Comparison of ENCODE assay signal across 17 mouse cellular contexts in the genomic region with DNA sequence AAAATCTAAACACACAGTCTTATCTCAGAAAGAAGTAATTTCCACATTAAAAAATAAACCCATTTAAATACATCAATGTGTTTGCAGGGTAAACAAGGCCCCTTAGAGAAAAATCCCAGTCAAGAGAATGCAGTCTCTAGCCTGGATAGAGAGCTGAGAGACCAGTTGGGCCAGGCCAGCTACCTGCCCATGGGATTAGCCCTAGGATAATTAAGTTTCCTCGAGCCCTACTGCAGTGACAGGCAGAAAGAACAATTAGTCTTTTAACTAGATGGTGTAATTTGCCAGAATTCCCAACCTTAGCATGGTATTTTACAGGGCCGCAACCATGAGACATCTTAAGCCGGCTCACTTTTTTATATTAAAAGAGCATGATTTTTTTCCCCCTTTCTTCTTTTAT.
"Had no signal": no experiment of that assay in that cellular context is flagged by ENCODE, and none has a peak within 500 bp of the region (broad histone marks: within the 10 kb centered on the region; RNA-seq: fewer than 3 reads in every experiment).

No protein-coding gene starts in this region.

- H3K4me2 ChIP-seq: limb, embryonic 12.5 days; limb, embryonic 15.5 days; liver, embryonic 11.5 days; lung, embryonic 14.5 days; midbrain, embryonic 13.5 days; stomach, embryonic 15.5 days had no signal

- H3K27ac ChIP-seq: limb, embryonic 12.5 days; limb, embryonic 15.5 days; liver, embryonic 14.5 days; macrophage; midbrain, embryonic 13.5 days; stomach, embryonic 15.5 days had no signal

- ATAC-seq: liver, postnatal 0 days; lung, postnatal 0 days; midbrain, embryonic 13.5 days had no signal

- H3K4me3 ChIP-seq: limb, embryonic 12.5 days; limb, embryonic 15.5 days; midbrain, embryonic 13.5 days; stomach, embryonic 15.5 days had no signal

- H3K4me1 ChIP-seq: limb, embryonic 12.5 days; limb, embryonic 15.5 days; midbrain, embryonic 13.5 days; stomach, embryonic 15.5 days had no signal

- H3K9ac ChIP-seq: limb, embryonic 12.5 days; limb, embryonic 15.5 days; liver, embryonic 14.5 days; liver, postnatal 0 days; lung, embryonic 14.5 days; midbrain, embryonic 13.5 days; stomach, embryonic 15.5 days had no signal

- DNase-seq: kidney, adult 9 months; kidney, postnatal 14 days; kidney, postnatal 4 days; left cerebral cortex, postnatal 4 days; liver, postnatal 0 days; lung, embryonic 14.5 days; right cerebral cortex, postnatal 25 days; spleen, adult 18-20 months; thymus, postnatal 25 days had no signal

- H3K36me3 ChIP-seq: limb, embryonic 12.5 days; limb, embryonic 15.5 days; midbrain, embryonic 13.5 days; stomach, embryonic 15.5 days had no signal

- H3K27me3 ChIP-seq: limb, embryonic 12.5 days; limb, embryonic 15.5 days; midbrain, embryonic 13.5 days; stomach, embryonic 15.5 days had no signal

- H3K9me3 ChIP-seq: limb, embryonic 12.5 days; limb, embryonic 15.5 days; midbrain, embryonic 13.5 days; stomach, embryonic 15.5 days had no signal
